Mouse (Mus musculus): ENCODE results near the gene Sema3b. TPM values are rescaled to one million over a fixed set of nuclear protein-coding genes. Genes with fewer than 3 reads are reported as not detected.

Sema3b gene
- polyA plus RNA-seq, 1 experiment = 55.4 TPM

DNA sequence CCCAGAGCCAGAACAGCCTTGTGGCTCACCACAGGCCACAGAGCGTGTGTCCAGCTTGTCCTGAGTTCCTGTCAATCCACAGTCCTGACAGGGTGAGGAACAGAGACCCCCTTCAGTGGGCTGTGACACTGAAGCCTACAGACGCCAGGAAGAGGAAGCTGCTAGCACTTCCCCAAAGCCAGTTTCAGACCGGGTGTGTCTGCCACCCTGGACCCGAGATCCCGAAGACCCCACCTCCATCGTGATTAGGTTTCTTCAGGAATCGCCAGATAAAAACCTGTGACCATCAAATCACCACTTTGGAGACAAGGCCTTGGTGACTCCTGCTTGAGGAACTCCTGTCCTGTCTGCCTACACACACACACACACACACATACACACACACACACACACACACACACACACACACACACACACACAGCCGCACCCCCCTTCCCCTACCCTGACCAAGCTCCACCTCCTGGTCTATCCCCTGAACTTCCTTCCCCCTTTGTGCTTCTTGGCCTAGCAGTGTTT is 31.3 kb upstream of the Sema3b start:
- Histone ChIP-seq H3K4me1 (ENCODE audit: control insufficient read depth, insufficient read depth, insufficient read length, low read length) (peaks cover 6% of the 10 kb centered on the region; the same call in 1 of the 2 replicates), H3K27me3 (ENCODE audit: control insufficient read depth, insufficient read depth, low read length) (no peaks in the 10 kb centered on the region), H3K27ac (ENCODE audit: insufficient read depth, low read depth, low read length) (no peak overlapping the region), H3K4me3 (ENCODE audit: low read depth, low read length) (no peak overlapping the region), H3K36me3 (ENCODE audit: control insufficient read depth, insufficient read depth, low read length) (no peaks in the 10 kb centered on the region)
- no peak for TF ChIP-seq POLR2A (IDR thresholded peaks at IDR 0.05; ENCODE audit: low read depth, low read length)
- TF ChIP-seq CTCF (IDR thresholded peaks at IDR 0.05; ENCODE audit: extremely low read depth, insufficient read length, insufficient replicate concordance, low read depth, low read length) = no peak
- WGBS = 61% methylated on average over 8 of the region's 8 CpGs

DNA sequence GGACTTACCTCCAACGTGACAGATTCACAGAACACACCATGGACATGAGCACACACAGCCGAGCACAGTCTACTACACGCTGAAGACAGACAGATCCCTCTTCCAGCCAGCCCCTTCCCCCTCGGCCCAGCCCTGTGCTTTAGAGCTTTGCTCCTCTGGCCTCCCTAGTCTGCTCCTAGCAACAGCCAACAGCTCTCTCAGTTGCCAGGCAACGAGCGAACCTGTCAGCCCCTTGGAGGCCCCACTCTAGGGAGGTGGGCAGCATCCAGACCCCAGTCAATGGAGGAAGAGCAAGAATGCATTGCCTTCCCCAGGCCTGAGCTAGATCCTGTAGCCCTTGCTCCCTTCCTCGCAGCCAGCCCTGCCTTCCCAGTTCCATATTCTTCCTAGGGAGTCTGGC is 28.0 kb upstream of the Sema3b start:
- Histone ChIP-seq H3K4me1 (ENCODE audit: control insufficient read depth, insufficient read depth, insufficient read length, low read length) (peaks cover 9% of the 10 kb centered on the region), H3K27ac (ENCODE audit: insufficient read depth, low read depth, low read length) (no peak overlapping the region), H3K36me3 (ENCODE audit: control insufficient read depth, insufficient read depth, low read length) (no peaks in the 10 kb centered on the region), H3K27me3 (ENCODE audit: control insufficient read depth, insufficient read depth, low read length) (no peaks in the 10 kb centered on the region), H3K4me3 (ENCODE audit: low read depth, low read length) (no peak overlapping the region)
- no peak for TF ChIP-seq CTCF (IDR thresholded peaks at IDR 0.05; ENCODE audit: extremely low read depth, insufficient read length, insufficient replicate concordance, low read depth, low read length)
- 83% methylated on average over 7 of the region's 7 CpGs for WGBS

DNA sequence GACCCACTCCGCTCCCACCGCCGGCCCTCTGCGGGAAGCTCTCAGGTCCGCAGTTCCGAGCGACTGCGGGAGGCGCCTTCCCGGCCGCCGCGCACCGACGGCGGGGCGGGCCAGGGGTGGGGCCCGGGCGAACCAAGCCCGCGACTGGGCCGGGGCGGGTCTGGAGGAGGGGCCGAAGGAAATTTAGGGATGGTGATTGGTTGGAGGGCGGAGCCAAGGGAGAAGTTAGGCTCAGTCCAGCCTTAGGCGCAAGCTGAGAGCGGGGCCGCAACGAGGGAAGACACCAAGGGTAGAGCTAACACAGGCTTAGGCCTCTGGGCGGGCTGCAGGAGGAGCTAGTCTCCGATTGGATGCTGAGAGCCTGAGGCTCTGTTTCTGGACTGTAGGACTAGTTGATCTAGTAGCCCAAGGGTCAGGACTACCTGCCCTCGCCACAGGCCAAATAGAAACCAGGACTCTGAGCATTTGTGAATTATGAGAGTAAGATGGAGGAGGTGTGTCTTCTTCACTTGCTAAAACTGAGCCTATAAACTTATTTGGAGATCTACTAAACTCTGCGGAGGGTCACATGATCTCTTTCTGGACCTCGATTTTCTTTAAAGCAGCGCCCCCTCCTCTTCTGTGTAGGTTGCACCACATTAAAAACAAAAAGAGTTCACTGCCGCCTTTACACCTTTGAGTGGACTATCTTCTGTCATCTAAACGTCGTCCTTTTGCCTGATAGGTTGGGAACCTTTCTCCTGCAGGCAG is 26.4 kb upstream of the Sema3b start, which contains the start of gene Gnai2:
Gnai2 (minus strand) TSS at position 89 of the 750 bp plus-strand sequence.
- WGBS = 4% methylated on average over 38 of the region's 38 CpGs

DNA sequence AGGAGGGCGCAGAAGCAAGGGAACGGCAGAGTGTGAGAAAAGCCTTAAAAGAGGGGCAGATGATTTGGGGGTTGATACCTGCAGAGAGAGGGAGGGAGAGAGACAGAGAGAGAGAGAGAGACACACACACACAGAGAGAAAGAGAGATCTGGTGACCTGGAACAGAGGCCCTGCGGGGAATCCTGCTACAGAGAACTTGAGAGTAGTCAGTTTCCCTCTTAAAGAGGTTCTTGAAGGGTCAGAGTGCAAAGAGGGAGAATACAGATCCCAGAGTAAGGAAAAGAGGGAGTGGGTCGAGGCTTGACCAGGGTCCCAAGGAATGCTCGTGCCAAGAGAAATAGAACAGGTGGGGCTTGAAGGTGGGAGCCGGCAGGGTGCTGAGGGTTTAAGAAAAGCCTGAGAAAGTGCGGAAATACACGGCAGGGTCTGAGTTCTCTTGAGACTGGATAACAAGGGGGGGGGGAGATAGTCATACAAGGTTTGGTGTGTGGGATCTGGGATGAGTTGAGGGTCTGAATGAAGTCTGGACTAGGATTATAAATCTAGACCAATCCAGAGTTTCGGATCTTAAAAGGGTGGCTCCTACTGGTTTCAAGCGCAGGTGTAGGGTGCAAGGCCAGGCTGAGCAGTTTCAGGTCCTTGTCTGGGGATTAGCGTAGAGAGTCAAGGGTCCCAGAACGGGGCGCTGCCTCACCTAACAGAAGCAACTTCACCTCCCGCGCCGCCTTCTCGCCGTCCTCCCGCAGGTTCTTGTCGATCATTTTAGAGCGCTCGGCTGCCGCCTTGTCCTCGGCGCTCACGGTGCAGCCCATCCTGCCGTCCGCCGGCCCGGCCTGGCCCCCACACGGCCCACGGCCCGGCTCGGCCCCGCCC is 25.6 kb upstream of the Sema3b start:
- Histone ChIP-seq H3K4me3 (ENCODE audit: low read depth, low read length) (peak overlapping the region; percentile 92), H3K36me3 (ENCODE audit: control insufficient read depth, insufficient read depth, low read length) (no peaks in the 10 kb centered on the region), H3K4me1 (ENCODE audit: control insufficient read depth, insufficient read depth, insufficient read length, low read length) (peaks cover 22% of the 10 kb centered on the region), H3K27ac (ENCODE audit: insufficient read depth, low read depth, low read length) (peak overlapping the region; percentile 77), H3K27me3 (ENCODE audit: control insufficient read depth, insufficient read depth, low read length) (no peaks in the 10 kb centered on the region)
- 2% methylated on average over 35 of the region's 35 CpGs for WGBS
- TF ChIP-seq CTCF (IDR thresholded peaks at IDR 0.05; ENCODE audit: extremely low read depth, insufficient read length, insufficient replicate concordance, low read depth, low read length) (no peak), POLR2A (IDR thresholded peaks at IDR 0.05; ENCODE audit: low read depth, low read length) (no peak)

More for the DNA sequence above, 26.4 kb upstream of the Sema3b start, which contains the start of gene Gnai2:
- Histone ChIP-seq H3K27ac (ENCODE audit: insufficient read depth, low read depth, low read length) (peak within 1 kb of the TSS; percentile 77), H3K4me3 (ENCODE audit: low read depth, low read length) (peak within 1 kb of the TSS; percentile 92), H3K4me1 (ENCODE audit: control insufficient read depth, insufficient read depth, insufficient read length, low read length) (peaks cover 17% of the 10 kb centered on the region), H3K27me3 (ENCODE audit: control insufficient read depth, insufficient read depth, low read length) (no peaks in the 10 kb centered on the region), H3K36me3 (ENCODE audit: control insufficient read depth, insufficient read depth, low read length) (no peaks in the 10 kb centered on the region)
- peak; percentile 89 for TF ChIP-seq POLR2A (IDR thresholded peaks at IDR 0.05; ENCODE audit: low read depth, low read length)
- peak; percentile 29; the same call in 1 of the 2 replicates for TF ChIP-seq CTCF (IDR thresholded peaks at IDR 0.05; ENCODE audit: extremely low read depth, insufficient read length, insufficient replicate concordance, low read depth, low read length)

DNA sequence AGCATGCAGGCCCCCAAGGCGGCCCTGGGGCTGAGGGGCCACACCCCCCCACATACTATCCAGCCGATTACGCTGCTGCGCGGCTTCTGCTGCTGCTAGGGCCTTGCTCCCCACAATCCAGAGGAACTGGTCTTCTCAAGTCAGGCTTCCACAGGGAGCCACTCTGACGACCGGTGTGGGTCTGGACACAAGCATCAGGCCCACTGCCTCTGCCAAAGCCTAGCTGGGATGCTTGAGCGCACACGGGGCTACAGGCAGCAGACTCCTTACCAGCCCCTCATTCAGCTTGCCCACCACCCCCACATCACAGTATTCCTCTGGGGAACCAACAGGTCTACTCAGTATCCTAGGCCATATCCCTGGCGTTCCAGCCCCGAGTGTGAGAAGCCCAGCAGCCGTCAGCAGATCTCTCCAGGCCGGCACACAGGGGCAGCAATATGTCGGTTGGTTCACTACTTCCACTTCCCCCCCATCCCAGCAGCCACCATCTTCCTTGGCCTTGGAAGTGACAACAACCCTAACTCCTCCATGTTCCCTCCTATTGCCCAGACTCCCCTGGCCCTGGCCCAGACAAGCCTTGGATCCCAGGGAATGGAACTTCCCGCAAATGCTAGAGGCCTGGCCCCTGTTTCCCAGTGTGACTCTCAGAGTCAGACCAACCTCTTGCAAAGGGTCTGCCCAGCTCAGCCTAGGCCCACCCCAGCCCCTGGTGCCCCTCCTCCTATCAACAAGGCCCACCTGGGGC is 24.8 kb upstream of the Sema3b start:
- H3K27me3 ChIP-seq (ENCODE audit: control insufficient read depth, insufficient read depth, low read length) = no peaks in the 10 kb centered on the region
- peaks cover 29% of the 10 kb centered on the region for H3K4me1 ChIP-seq (ENCODE audit: control insufficient read depth, insufficient read depth, insufficient read length, low read length)
- 3% methylated on average over 15 of the region's 15 CpGs for WGBS
- H3K27ac ChIP-seq (ENCODE audit: insufficient read depth, low read depth, low read length) = peak overlapping the region; percentile 77
- H3K36me3 ChIP-seq (ENCODE audit: control insufficient read depth, insufficient read depth, low read length) = no peaks in the 10 kb centered on the region
- TF ChIP-seq POLR2A (IDR thresholded peaks at IDR 0.05; ENCODE audit: low read depth, low read length) = no peak
- TF ChIP-seq CTCF (IDR thresholded peaks at IDR 0.05; ENCODE audit: extremely low read depth, insufficient read length, insufficient replicate concordance, low read depth, low read length) = no peak
- H3K4me3 ChIP-seq (ENCODE audit: low read depth, low read length) = peak overlapping the region; percentile 92

GRCm38 (mm10) chr9:107633091-107633660 is 24.1 kb upstream of the Sema3b start:
- 1% methylated on average over 33 of the region's 33 CpGs for WGBS
- Histone ChIP-seq H3K36me3 (ENCODE audit: control insufficient read depth, insufficient read depth, low read length) (no peaks in the 10 kb centered on the region), H3K4me1 (ENCODE audit: control insufficient read depth, insufficient read depth, insufficient read length, low read length) (peaks cover 34% of the 10 kb centered on the region), H3K27ac (ENCODE audit: insufficient read depth, low read depth, low read length) (peak overlapping the region; percentile 77), H3K4me3 (ENCODE audit: low read depth, low read length) (peak overlapping the region; percentile 92), H3K27me3 (ENCODE audit: control insufficient read depth, insufficient read depth, low read length) (no peaks in the 10 kb centered on the region)
- TF ChIP-seq CTCF (IDR thresholded peaks at IDR 0.05; ENCODE audit: extremely low read depth, insufficient read length, insufficient replicate concordance, low read depth, low read length) (0 out of 2 replicates have a peak, but pooled peaks have one; percentile 4), POLR2A (IDR thresholded peaks at IDR 0.05; ENCODE audit: low read depth, low read length) (peak; percentile 75)
